7 mouse cellular contexts compared by ENCODE assay signal in the genomic region with DNA sequence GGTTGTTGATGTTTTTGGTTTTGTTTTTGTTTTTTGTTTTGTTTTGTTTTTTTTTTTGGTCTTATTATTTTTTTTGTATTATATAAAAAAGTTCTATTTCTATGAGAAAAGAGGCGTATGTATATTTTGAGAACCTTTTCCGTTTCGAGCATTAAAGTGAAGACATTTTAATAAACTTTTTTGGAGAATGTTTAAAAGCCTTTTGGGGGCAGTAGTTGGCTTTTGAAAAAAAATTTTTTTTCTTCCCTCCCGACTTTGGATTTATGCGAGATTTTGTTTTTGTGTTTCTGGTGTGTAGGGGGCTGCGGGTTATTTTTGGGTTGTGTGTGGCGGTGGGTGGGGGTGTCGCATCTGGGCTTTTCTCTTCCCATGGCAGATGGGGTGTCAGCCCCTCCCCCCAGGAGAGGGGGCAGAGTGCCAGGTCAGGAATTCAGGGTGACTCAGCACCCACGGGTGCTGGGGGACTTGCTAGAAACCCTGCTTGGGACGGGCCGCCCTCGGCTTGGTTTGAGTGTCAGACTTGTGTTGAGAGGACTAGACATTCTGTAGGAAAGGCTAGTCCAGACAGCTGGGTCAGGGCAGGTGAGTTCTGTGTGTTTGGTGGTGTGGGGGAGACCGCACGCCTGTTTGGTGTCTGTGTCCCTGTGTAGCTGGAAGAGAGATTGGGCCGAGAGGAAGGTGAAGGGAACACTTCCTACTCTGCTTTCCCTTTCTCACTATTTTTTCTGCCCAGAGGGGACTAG. TPM values are rescaled to one million over a fixed set of nuclear protein-coding genes. Genes with fewer than 3 reads are reported as not detected.
DNase-seq lines count a peak whose midpoint lies in the region; ATAC-seq and TF ChIP-seq lines count a peak whose summit lies in the region.

No protein-coding gene starts in this region.

- H3K4me3 ChIP-seq in E14TG2a.4 (replicated peaks; ENCODE audit: low read length) = peak overlapping the region; percentile 82
- H3K4me3 ChIP-seq in embryonic facial prominence, embryonic 15.5 days (replicated peaks) = peak overlapping the region; percentile 78
- H3K4me3 ChIP-seq in midbrain, embryonic 10.5 days = peak overlapping the region; percentile 75

- peaks cover 50% of the 10 kb centered on the region for H3K27me3 ChIP-seq in E14TG2a.4 (ENCODE audit: insufficient read depth, low read length)
- peaks cover 8% of the 10 kb centered on the region; the same call in 1 of the 2 replicates for H3K27me3 ChIP-seq in embryonic facial prominence, embryonic 15.5 days
- H3K27me3 ChIP-seq in midbrain, embryonic 10.5 days (ENCODE audit: low read depth, poor library complexity, severe bottlenecking) = peaks cover 77% of the 10 kb centered on the region

- TF ChIP-seq CTCF in E14TG2a.4 (conservative IDR thresholded peaks at IDR 0.05; ENCODE audit: low read length) = no peak

- peaks cover 7% of the 10 kb centered on the region for H3K9me3 ChIP-seq in E14TG2a.4 (ENCODE audit: low read length)
- H3K9me3 ChIP-seq in embryonic facial prominence, embryonic 15.5 days (replicated peaks) = no peaks in the 10 kb centered on the region
- H3K9me3 ChIP-seq in midbrain, embryonic 10.5 days (replicated peaks) = peaks cover 5% of the 10 kb centered on the region

- H3K27ac ChIP-seq in embryonic facial prominence, embryonic 15.5 days (replicated peaks) = peak overlapping the region; percentile 84
- no peak overlapping the region for H3K27ac ChIP-seq in midbrain, embryonic 10.5 days (replicated peaks)

- H3K4me1 ChIP-seq in E14TG2a.4 (replicated peaks; ENCODE audit: low read depth, low read length) = peaks cover 30% of the 10 kb centered on the region
- H3K4me1 ChIP-seq in embryonic facial prominence, embryonic 15.5 days = peaks cover 43% of the 10 kb centered on the region
- H3K4me1 ChIP-seq in midbrain, embryonic 10.5 days = peaks cover 30% of the 10 kb centered on the region

- peak; percentile 52 for DNase-seq in A20 (ENCODE audit: low read depth, low spot score)
- peak; percentile 55 for DNase-seq in heart, postnatal 25 days (ENCODE audit: low spot score)
- peak; percentile 48 to 70 for DNase-seq in left cerebral cortex, postnatal 14 days (ENCODE audit: low spot score in 2 of 2)
- DNase-seq in midbrain, embryonic 10.5 days (ENCODE audit: low spot score) = no peak
- DNase-seq in spleen, postnatal 36 days (ENCODE audit: low spot score in 2 of 2) = no peak

- no peak for ATAC-seq in embryonic facial prominence, embryonic 15.5 days (ENCODE audit: insufficient number of reproducible peaks, low FRiP score, low TSS enrichment, low read depth)

- intact Hi-C loops in heart, postnatal 25 days (cut with DNase I) = loop anchor here (5.0 kb wide), 1 partner anchor 77 kb away; no protein-coding TSS in a partner anchor
- intact Hi-C loops in left cerebral cortex, postnatal 14 days (cut with DNase I) = loop anchor here (5.0 kb wide), 1 partner anchor 92 kb away; no protein-coding TSS in a partner anchor

- peak overlapping the region; percentile 96 for H3K4me2 ChIP-seq in embryonic facial prominence, embryonic 15.5 days (replicated peaks)

- WGBS in embryonic facial prominence, embryonic 15.5 days = 43% methylated on average over 15 of the region's 15 CpGs
- 61% methylated on average over 15 of the region's 15 CpGs for WGBS in midbrain, embryonic 10.5 days

- peak overlapping the region; percentile 27 for H3K9ac ChIP-seq in embryonic facial prominence, embryonic 15.5 days

- no peaks in the 10 kb centered on the region for H3K36me3 ChIP-seq in E14TG2a.4 (ENCODE audit: insufficient read depth, low read length)
- H3K36me3 ChIP-seq in embryonic facial prominence, embryonic 15.5 days = no peaks in the 10 kb centered on the region
- H3K36me3 ChIP-seq in midbrain, embryonic 10.5 days = no peaks in the 10 kb centered on the region

RNA-seq across cellular contexts. Expression of a gene that starts 0.8 kb away (rescaled TPM):
- polyA plus RNA-seq in embryonic facial prominence, embryonic 15.5 days (2015; fragmentation: Nextera tagmentation; extraction: Ambion mirVana) = 43.7 and 44.3 TPM in 2 replicates
- 10 to 100 TPM; 27.2 TPM for total RNA-seq in heart, postnatal 25 days (2021)
- 10 to 100 TPM; 54.6 to 58.5 TPM for total RNA-seq in left cerebral cortex, postnatal 14 days (2021)
- polyA plus RNA-seq in midbrain, embryonic 10.5 days (2016; fragmentation: Nextera tagmentation; extraction: Ambion mirVana) = 35.7 and 35.8 TPM in 2 replicates

RNA-seq across cellular contexts. Expression of a gene that starts 1.7 kb away (rescaled TPM):
- 41.9 and 42.0 TPM in 2 replicates for polyA plus RNA-seq in embryonic facial prominence, embryonic 15.5 days (2015; fragmentation: Nextera tagmentation; extraction: Ambion mirVana)
- total RNA-seq in heart, postnatal 25 days (2021) = 10 to 100 TPM; 58.0 to 84.2 TPM
- 10 to 100 TPM; 12.6 to 13.4 TPM for total RNA-seq in left cerebral cortex, postnatal 14 days (2021)
- 0.30 and 0.48 TPM in 2 replicates for polyA plus RNA-seq in midbrain, embryonic 10.5 days (2016; fragmentation: Nextera tagmentation; extraction: Ambion mirVana)

RNA-seq across cellular contexts. Expression of a gene that starts 29.1 kb away (rescaled TPM):
- polyA plus RNA-seq in embryonic facial prominence, embryonic 15.5 days (2015; fragmentation: Nextera tagmentation; extraction: Ambion mirVana) = 6.1 and 10.0 TPM in 2 replicates
- 10 to 100 TPM; 18.0 to 18.4 TPM for total RNA-seq in heart, postnatal 25 days (2021)
- 10 to 100 TPM; 63.3 to 65.1 TPM for total RNA-seq in left cerebral cortex, postnatal 14 days (2021)
- 2.4 and 3.6 TPM in 2 replicates for polyA plus RNA-seq in midbrain, embryonic 10.5 days (2016; fragmentation: Nextera tagmentation; extraction: Ambion mirVana)

RNA-seq across cellular contexts. Expression of a gene that starts 58.5 kb away (rescaled TPM):
- polyA plus RNA-seq in embryonic facial prominence, embryonic 15.5 days (2015; fragmentation: Nextera tagmentation; extraction: Ambion mirVana) = 292 and 294 TPM in 2 replicates
- 100 to 1,000 TPM in 1 of 2 experiments, 10 to 100 TPM in 1; 99.3 to 105 TPM for total RNA-seq in heart, postnatal 25 days (2021)
- total RNA-seq in left cerebral cortex, postnatal 14 days (2021) = 100 to 1,000 TPM; 215 to 250 TPM
- 410 and 413 TPM in 2 replicates for polyA plus RNA-seq in midbrain, embryonic 10.5 days (2016; fragmentation: Nextera tagmentation; extraction: Ambion mirVana)

Comparison
In these comparisons a context has a peak if more than half of its experiments do, and no peak if none do; other contexts are left out.
1. DNase-seq: peak in A20 (single experiment), heart, postnatal 25 days (single experiment) and left cerebral cortex, postnatal 14 days (2 of 2); none in midbrain, embryonic 10.5 days (single experiment) and spleen, postnatal 36 days (0 of 2).
2. RNA of a gene that starts 1.7 kb away (total RNA-seq): 58.0 to 84.2 TPM in heart, postnatal 25 days; 12.6 to 13.4 TPM in left cerebral cortex, postnatal 14 days; every median in the first group is over 4 times any median in the second.
3. Peak in every context shown above with its lines, with median percentiles within 50 percentile points of each other: H3K4me3 ChIP-seq.